Mouse (Mus musculus) liver, embryonic 16.5 days (tissue): ENCODE measurements around the gene Parva. TPM values are rescaled to one million over a fixed set of nuclear protein-coding genes. Genes with fewer than 3 reads are reported as not detected.

Experiments
- ATAC-seq: fragments of 200-750 bp; cut with Nextera tagmentation; 2 replicates; pipeline ENCODE4 v1.8.0; 2017; ENCODE audit warnings: low read depth, mild to moderate bottlenecking, moderate number of reproducible peaks, moderate library complexity
- H3K27ac ChIP-seq: fragments of 300-500 bp; sonication (generic); 2 replicates; pipeline ENCODE4 v1.5.1; 2014; ENCODE audit warnings: mild to moderate bottlenecking, low read length
- H3K27me3 ChIP-seq: fragments of 300-500 bp; sonication (generic); 2 replicates; pipeline ENCODE4 v1.6.1; 2014; ENCODE audit warnings: low read depth, low read length, mixed read lengths; ENCODE audit not compliant: control insufficient read depth, insufficient read depth
- H3K36me3 ChIP-seq: fragments of 300-500 bp; sonication (generic); 2 replicates; pipeline ENCODE4 v1.6.1; 2014; ENCODE audit warnings: mild to moderate bottlenecking; ENCODE audit not compliant: control insufficient read depth, insufficient read depth
- H3K4me1 ChIP-seq: fragments of 300-500 bp; sonication (generic); 2 replicates; pipeline ENCODE4 v1.6.1; 2014; ENCODE audit warnings: low read depth, low read length, mixed read lengths; ENCODE audit not compliant: control insufficient read depth
- H3K4me2 ChIP-seq: fragments of 300-500 bp; sonication (generic); 2 replicates; pipeline ENCODE4 v1.6.1; 2014; ENCODE audit warnings: low read depth, low read length, mixed read lengths
- H3K4me3 ChIP-seq: fragments of 300-500 bp; sonication (generic); 2 replicates; pipeline ENCODE4 v1.5.1; 2014; ENCODE audit warnings: low read depth, mild to moderate bottlenecking, low read length
- H3K9ac ChIP-seq: fragments of 300-500 bp; sonication (generic); 2 replicates; pipeline ENCODE4 v1.6.1; 2014; ENCODE audit warnings: low read depth, low read length
- H3K9me3 ChIP-seq: fragments of 300-500 bp; sonication (generic); replicated peaks from 2 replicates; pipeline ENCODE4 v1.6.1; 2016; ENCODE audit warnings: low read length; ENCODE audit not compliant: control insufficient read depth
- WGBS: fragments of 180-500 bp; shearing (Covaris S2); extraction: QIAGEN DNeasy Blood & Tissue Kit; methylation state at CpG from one replicate; pipeline ENCODE4 v1.1.7; 2014; ENCODE audit not compliant: insufficient replicate concordance; 5-methylcytosine and 5-hydroxymethylcytosine counted together
- polyA plus RNA-seq: library from polyadenylated mRNA; unstranded; fragments of >200 nt; fragmentation: Nextera tagmentation; extraction: Ambion mirVana; gene quantifications from 2 replicates; pipeline ENCODE4 v1.2.1, GENCODE M21; 2015

The Parva gene
- polyA plus RNA-seq, 1 experiment from 2014 or later: 9.2 TPM

DNA sequence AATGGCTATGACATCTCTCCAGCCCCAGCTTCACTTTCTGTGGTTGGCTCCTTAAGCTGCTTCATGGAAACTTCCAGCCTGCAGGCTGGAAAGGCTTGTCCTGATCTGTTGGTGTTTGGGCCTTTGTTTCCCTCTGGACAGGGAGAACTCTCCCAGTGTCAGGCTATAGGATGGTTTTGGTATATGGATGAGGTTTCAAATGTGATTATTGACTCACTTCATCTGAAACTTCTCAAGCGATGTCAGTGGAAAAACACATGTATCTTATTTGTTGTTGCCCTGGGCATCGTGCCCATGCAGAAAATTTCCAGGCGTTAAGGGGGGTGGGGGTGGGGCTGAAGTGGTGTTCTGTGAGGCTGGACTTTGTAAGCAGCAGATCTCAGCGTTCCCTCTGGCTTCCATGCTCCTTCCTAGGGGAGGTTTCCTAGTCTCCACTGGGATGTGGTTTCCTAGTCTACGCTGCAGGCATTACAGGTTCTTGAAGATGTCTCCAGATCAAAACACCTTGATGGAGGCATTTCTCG lies 155.6 kb downstream of the Parva start:
- no peaks in the 10 kb centered on the region for H3K27me3 ChIP-seq
- H3K4me3 ChIP-seq: no peak overlapping the region
- H3K9ac ChIP-seq: no peak overlapping the region
- no peak overlapping the region for H3K4me2 ChIP-seq
- H3K9me3 ChIP-seq: no peaks in the 10 kb centered on the region
- WGBS: 61% methylated on average over 6 of the region's 6 CpGs
- no peak for ATAC-seq
- no peaks in the 10 kb centered on the region for H3K4me1 ChIP-seq
- H3K36me3 ChIP-seq: no peaks in the 10 kb centered on the region
- no peak overlapping the region for H3K27ac ChIP-seq

DNA sequence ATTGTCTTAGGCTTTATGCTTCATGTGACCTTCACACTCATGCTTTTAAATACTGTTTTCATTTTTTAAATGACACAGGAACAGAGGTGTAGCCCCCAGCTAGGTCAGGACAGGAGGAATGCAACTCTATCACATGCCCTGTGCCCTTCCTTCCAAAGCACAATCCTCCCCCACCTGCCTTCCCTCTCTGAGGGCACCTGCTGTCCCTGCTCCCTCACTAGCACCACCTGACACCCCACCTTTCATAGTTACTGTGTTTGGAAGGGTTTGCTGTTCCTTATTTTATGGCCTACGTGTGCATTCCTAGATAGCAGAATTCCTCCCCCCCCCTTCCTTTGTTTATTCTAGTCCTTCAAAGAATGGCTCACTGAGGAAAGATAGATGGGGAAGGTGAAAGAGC lies 160.1 kb downstream of the Parva start:
- Histone ChIP-seq H3K9me3 (no peaks in the 10 kb centered on the region), H3K36me3 (no peaks in the 10 kb centered on the region), H3K4me2 (no peak overlapping the region), H3K27me3 (no peaks in the 10 kb centered on the region), H3K4me1 (no peaks in the 10 kb centered on the region), H3K4me3 (no peak overlapping the region), H3K9ac (no peak overlapping the region), H3K27ac (no peak overlapping the region)
- ATAC-seq: no peak
- WGBS: 35% methylated on average over 1 of the region's 1 CpGs

DNA sequence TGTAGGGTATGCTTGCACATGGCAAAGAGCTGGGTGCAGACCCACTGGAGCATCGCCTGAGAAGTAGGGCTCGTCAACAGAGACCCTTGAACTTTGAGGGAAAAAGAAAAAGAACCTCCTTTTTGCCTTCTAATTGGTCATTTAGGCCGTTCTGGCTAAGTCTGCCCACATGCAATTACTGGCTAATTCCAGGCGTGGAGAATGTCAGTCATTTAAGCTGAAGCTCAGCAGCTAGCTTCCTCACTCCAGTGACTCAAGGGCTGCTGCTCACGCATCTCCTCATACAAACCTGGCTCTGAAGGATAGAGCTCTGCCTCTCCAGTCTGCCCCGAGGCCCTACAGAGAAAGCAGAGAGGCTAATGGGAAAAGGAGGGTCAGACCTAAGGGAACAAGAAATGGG lies 162.2 kb downstream of the Parva start:
- Histone ChIP-seq H3K27me3 (no peaks in the 10 kb centered on the region), H3K4me2 (no peak overlapping the region), H3K27ac (no peak overlapping the region), H3K36me3 (no peaks in the 10 kb centered on the region), H3K4me3 (no peak overlapping the region), H3K4me1 (no peaks in the 10 kb centered on the region), H3K9me3 (no peaks in the 10 kb centered on the region), H3K9ac (no peak overlapping the region)
- no peak for ATAC-seq
- 48% methylated on average over 6 of the region's 6 CpGs for WGBS

DNA sequence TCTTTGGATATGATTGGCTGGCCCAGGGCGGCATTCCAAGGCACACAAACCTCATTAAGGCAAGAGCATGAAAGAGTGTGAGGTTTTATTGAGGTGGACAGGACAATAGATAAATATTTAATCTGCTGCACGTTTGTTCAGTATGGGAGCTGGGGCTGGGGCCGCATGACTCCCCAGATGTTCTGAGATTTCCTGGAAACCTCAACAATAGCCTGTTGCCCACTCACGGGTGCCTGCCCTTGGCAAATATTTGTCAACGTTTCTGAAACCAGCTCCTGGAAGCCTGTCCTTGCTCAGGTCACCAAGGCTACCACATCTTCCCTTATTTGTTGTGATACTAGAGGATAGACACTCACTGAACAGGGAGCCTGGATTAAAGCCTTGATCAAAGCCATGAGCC lies 166.3 kb downstream of the Parva start:
- H3K4me3 ChIP-seq: no peak overlapping the region
- no peaks in the 10 kb centered on the region for H3K36me3 ChIP-seq
- 34% methylated on average over 5 of the region's 5 CpGs for WGBS
- no peak overlapping the region for H3K27ac ChIP-seq
- no peaks in the 10 kb centered on the region for H3K4me1 ChIP-seq
- H3K9me3 ChIP-seq: no peaks in the 10 kb centered on the region
- no peak overlapping the region for H3K9ac ChIP-seq
- H3K4me2 ChIP-seq: no peak overlapping the region
- no peak for ATAC-seq
- H3K27me3 ChIP-seq: no peaks in the 10 kb centered on the region

DNA sequence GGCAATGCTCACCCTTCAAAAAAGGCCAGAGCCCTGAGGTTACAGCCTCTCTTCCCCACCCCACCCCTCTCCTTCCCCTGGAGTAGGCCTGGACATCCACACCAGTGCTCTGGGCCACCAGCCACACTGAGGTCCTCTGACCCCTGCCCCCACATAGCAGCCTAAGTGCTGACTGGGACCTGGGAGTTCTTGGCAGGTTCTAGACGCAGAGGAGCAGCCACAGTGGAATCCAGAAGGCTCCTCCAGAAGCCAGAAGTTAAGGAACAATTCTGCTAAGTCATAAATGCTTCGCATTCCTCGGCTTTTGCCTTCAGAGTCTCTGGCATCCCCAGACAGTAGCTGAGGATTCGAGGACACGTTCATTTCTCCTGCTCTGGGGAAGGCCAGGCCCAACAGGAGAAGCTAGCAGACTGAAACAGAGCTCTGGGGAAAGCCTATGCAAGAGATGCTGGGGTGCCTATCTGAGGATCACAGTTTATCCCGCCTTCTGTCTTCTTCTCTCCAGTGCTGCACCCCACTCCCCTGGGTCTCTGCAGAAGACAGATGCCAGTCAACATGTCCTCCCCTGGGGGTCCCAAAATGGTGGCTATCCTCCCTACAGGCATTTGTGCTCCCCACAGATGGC lies 168.0 kb downstream of the Parva start:
- no peaks in the 10 kb centered on the region for H3K27me3 ChIP-seq
- H3K4me2 ChIP-seq: no peak overlapping the region
- ATAC-seq: no peak
- H3K27ac ChIP-seq: no peak overlapping the region
- no peaks in the 10 kb centered on the region for H3K36me3 ChIP-seq
- H3K4me3 ChIP-seq: no peak overlapping the region
- H3K9ac ChIP-seq: no peak overlapping the region
- 36% methylated on average over 6 of the region's 6 CpGs for WGBS
- no peaks in the 10 kb centered on the region for H3K4me1 ChIP-seq
- H3K9me3 ChIP-seq: no peaks in the 10 kb centered on the region

DNA sequence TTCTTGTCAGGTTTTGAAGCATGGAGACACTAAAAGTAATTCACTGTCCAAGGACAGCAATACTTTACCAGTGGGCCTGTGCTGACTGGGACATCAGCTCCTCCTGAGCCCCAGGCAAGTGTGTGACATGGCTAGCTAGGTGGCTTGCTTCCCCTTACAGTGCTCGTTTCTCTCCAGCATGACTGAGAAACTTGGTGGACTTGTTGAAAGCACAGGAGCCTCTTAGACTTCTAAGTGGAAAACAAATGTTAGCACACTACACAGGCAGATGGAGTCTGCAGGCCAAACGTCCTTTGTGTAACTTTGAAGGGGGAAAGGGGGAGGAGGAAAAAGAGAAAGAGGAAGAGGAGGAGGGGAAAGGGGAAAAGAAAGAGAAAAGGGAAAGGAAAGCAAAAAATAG lies 172.3 kb downstream of the Parva start:
- no peak overlapping the region for H3K4me2 ChIP-seq
- H3K36me3 ChIP-seq: no peaks in the 10 kb centered on the region
- H3K9ac ChIP-seq: no peak overlapping the region
- no peak overlapping the region for H3K4me3 ChIP-seq
- H3K4me1 ChIP-seq: no peaks in the 10 kb centered on the region
- no peaks in the 10 kb centered on the region for H3K9me3 ChIP-seq
- H3K27me3 ChIP-seq: no peaks in the 10 kb centered on the region
- no peak overlapping the region for H3K27ac ChIP-seq
- ATAC-seq: no peak
- WGBS: 13% methylated on average over 2 of the region's 2 CpGs

DNA sequence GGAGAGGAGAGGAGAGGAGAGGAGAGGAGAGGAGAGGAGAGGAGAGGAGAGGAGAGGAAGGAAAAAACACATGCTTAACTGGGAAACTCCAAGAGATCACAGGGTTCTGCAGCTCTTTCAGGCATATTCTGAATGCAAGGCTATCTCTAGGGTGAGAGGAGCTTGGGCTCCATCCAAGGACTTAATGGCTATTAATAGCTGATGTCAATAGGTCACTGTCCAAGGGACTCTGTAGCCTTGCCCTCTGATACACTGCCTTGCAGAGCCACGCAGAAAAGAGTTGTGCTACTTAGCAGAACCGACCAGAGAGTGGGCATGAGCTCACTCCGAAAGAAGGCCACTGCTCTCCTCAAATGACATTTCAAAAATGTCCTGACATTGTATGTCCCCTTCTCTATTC lies 172.9 kb downstream of the Parva start:
- no peak overlapping the region for H3K9ac ChIP-seq
- 53% methylated on average over 3 of the region's 3 CpGs for WGBS
- no peak overlapping the region for H3K4me2 ChIP-seq
- H3K27ac ChIP-seq: no peak overlapping the region
- H3K4me1 ChIP-seq: no peaks in the 10 kb centered on the region
- no peaks in the 10 kb centered on the region for H3K27me3 ChIP-seq
- ATAC-seq: peak; percentile 37; the same call in 1 of the 2 replicates
- H3K9me3 ChIP-seq: no peaks in the 10 kb centered on the region
- H3K4me3 ChIP-seq: no peak overlapping the region
- no peaks in the 10 kb centered on the region for H3K36me3 ChIP-seq

DNA sequence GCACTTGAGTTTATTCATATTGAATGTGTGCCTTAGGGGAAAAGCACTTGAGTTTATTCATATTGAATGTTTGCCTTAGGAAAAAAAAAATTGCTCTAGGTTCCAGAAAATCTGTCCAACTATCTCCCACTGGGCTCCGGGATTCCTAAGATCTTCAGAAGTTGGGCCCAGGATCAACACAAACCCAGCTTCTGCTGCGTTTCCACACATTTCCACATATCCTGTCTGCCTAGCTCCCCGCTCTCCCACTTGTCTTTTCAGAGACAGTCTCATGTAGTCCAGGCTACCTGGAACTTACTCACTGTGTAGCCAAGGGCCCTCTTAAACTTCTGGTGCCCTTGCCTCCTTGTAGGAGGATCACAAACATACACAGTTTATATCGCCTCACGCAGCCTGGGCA lies 175.7 kb downstream of the Parva start:
- Histone ChIP-seq H3K4me3 (no peak overlapping the region), H3K4me2 (no peak overlapping the region), H3K27me3 (no peaks in the 10 kb centered on the region), H3K27ac (no peak overlapping the region), H3K9ac (no peak overlapping the region), H3K36me3 (no peaks in the 10 kb centered on the region), H3K4me1 (no peaks in the 10 kb centered on the region), H3K9me3 (no peaks in the 10 kb centered on the region)
- no peak for ATAC-seq
- WGBS: 69% methylated on average over 5 of the region's 5 CpGs

DNA sequence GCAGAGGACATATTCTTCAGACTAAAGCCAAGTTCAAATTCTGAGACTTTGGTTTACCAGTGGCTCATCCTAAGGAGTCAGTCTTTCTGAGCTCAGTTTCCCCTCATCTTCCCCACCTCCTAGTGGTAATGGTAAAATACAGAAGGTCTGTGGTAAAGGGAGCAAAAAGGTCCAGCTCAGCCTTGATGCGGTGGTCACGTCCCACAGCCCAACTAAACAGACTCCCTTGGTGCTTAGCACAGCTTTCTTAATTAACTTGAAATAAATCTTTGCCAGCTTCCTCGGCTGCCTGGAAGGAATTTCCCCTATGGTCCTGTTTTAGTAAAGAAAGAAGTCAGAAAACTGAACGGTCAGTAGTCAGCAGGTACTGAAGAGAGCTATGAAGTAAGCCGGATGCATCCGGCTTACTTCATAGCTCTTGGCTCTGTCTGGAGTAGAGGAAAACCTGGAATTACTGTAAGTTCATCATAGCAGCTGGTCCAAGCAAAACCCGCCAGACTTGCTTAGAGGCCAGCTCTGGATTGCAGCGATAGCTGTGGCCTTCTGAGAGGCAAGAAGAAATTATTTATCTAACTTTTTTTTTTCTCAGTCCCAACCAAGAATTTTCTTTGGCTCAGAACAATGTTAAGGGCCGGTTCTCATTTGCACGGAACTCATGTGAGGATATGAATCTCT lies 176.3 kb downstream of the Parva start:
- no peaks in the 10 kb centered on the region for H3K4me1 ChIP-seq
- WGBS: 69% methylated on average over 10 of the region's 10 CpGs
- no peak overlapping the region for H3K4me2 ChIP-seq
- no peak overlapping the region for H3K27ac ChIP-seq
- H3K9ac ChIP-seq: no peak overlapping the region
- H3K36me3 ChIP-seq: no peaks in the 10 kb centered on the region
- no peak for ATAC-seq
- no peaks in the 10 kb centered on the region for H3K9me3 ChIP-seq
- H3K4me3 ChIP-seq: no peak overlapping the region
- no peaks in the 10 kb centered on the region for H3K27me3 ChIP-seq
